Mouse (Mus musculus) ES-Bruce4 (cell line): ENCODE data around the gene Ccdc60. TPM values are rescaled to one million over a fixed set of nuclear protein-coding genes. Genes with fewer than 3 reads are reported as not detected.

Source experiments
- H3K27ac ChIP-seq: 2 replicates; pipeline ENCODE4 v1.5.1; 2012; ENCODE audit warnings: low read length, inconsistent platforms; ENCODE audit not compliant: insufficient read depth
- H3K27me3 ChIP-seq: 2 replicates; pipeline ENCODE4 v1.6.1; 2012; ENCODE audit warnings: mild to moderate bottlenecking, low read length, inconsistent platforms; ENCODE audit not compliant: control insufficient read depth, poor library complexity, insufficient read depth, severe bottlenecking
- H3K36me3 ChIP-seq: 2 replicates; pipeline ENCODE4 v1.6.1; 2012; ENCODE audit warnings: inconsistent platforms, mild to moderate bottlenecking, low read length, moderate library complexity; ENCODE audit not compliant: control insufficient read depth, poor library complexity, insufficient read depth, severe bottlenecking
- H3K4me1 ChIP-seq: one replicate; pipeline ENCODE4 v1.8.1; 2011; ENCODE audit warnings: low read length; ENCODE audit not compliant: control insufficient read depth, insufficient read depth
- H3K4me3 ChIP-seq: 2 replicates; pipeline ENCODE4 v1.5.1; 2011; ENCODE audit warnings: low read depth, mild to moderate bottlenecking, low read length
- H3K9ac ChIP-seq: 2 replicates; pipeline ENCODE4 v1.6.1; 2012; ENCODE audit warnings: low read depth, mild to moderate bottlenecking, inconsistent platforms; ENCODE audit not compliant: poor library complexity, severe bottlenecking
- H3K9me3 ChIP-seq: replicated peaks from 2 replicates; pipeline ENCODE4 v1.6.1; 2012; ENCODE audit warnings: mild to moderate bottlenecking, low read length, inconsistent platforms; ENCODE audit not compliant: control insufficient read depth, poor library complexity, insufficient read depth, severe bottlenecking
- CTCF ChIP-seq: IDR thresholded peaks from one replicate; pipeline ENCODE4 v1.8.1; 2011; ENCODE audit warnings: low read depth, low read length
- EP300 ChIP-seq: IDR thresholded peaks from 2 replicates; pipeline ENCODE4 v1.6.1; 2011; ENCODE audit warnings: low read depth, low read length; ENCODE audit not compliant: insufficient read depth
- POLR2A ChIP-seq: IDR thresholded peaks from one replicate; pipeline ENCODE4 v1.8.1; 2011; ENCODE audit warnings: low read length; ENCODE audit not compliant: insufficient read depth
- polyA plus RNA-seq: library from polyadenylated mRNA; stranded (reverse); fragments of >200 nt; gene quantifications from 2 replicates; pipeline ENCODE4 v1.2.4, GENCODE M21; 2011; ENCODE audit warnings: low read depth; ENCODE audit not compliant: missing spikeins, insufficient read depth, insufficient read length

The Ccdc60 gene
- polyA plus RNA-seq, 1 experiment = 3.0 TPM

DNA sequence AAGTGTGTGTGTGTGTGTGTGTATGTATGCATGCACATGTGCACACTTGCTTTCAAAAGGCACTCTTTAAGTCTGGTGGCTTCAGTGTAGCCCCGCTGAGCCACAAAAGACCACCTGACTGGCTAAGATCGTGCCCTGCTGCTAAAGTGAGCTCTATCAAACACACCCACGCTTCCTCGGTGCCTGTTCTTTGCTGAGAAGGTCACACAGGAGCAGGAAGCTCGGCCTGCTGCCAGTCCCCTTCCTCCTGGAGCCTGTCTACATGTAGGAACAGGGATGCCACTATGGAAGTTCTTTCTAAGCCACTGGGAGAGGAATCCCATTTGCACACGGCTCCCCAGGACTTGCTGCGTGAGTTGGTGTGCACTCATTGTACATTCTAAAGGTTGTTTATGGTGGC is 42.1 kb downstream of the Ccdc60 start:
- H3K4me1 ChIP-seq = no peaks in the 10 kb centered on the region
- no peak overlapping the region for H3K9ac ChIP-seq
- H3K4me3 ChIP-seq = no peak overlapping the region
- H3K27ac ChIP-seq = no peak overlapping the region
- H3K27me3 ChIP-seq = no peaks in the 10 kb centered on the region
- TF ChIP-seq POLR2A (no peak), EP300 (no peak), CTCF (no peak)
- no peaks in the 10 kb centered on the region for H3K36me3 ChIP-seq
- H3K9me3 ChIP-seq = no peaks in the 10 kb centered on the region

GRCm38 (mm10) chr5:116244476-116244875 is 44.3 kb downstream of the Ccdc60 start:
- TF ChIP-seq POLR2A (no peak), CTCF (no peak), EP300 (no peak)
- no peak overlapping the region for H3K9ac ChIP-seq
- H3K27me3 ChIP-seq = no peaks in the 10 kb centered on the region
- H3K36me3 ChIP-seq = no peaks in the 10 kb centered on the region
- H3K4me3 ChIP-seq = no peak overlapping the region
- H3K27ac ChIP-seq = no peak overlapping the region
- H3K9me3 ChIP-seq = no peaks in the 10 kb centered on the region
- no peaks in the 10 kb centered on the region for H3K4me1 ChIP-seq

DNA sequence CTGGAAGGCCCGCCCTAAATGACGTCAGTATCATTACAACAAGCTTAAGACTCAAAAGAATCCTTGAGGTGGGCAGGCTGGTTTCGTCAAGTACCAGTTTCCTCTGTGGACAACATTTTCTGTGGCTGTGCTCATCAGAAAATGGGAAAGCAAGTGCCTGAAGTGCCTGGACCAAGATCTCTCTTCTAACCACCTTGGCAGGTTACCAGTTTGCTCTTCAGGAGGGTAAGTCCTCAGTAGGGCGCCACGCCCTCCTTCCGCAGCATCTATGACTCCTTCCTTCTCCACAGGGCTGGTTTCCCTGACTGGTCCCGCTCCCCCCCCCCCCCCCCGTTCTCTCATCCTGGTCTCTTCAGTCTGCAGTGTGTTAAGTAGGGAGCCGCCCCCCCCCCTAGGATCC is 45.2 kb downstream of the Ccdc60 start:
- no peaks in the 10 kb centered on the region for H3K4me1 ChIP-seq
- no peak overlapping the region for H3K27ac ChIP-seq
- H3K9me3 ChIP-seq = no peaks in the 10 kb centered on the region
- H3K36me3 ChIP-seq = no peaks in the 10 kb centered on the region
- H3K9ac ChIP-seq = no peak overlapping the region
- TF ChIP-seq EP300 (no peak), CTCF (no peak), POLR2A (no peak)
- H3K4me3 ChIP-seq = no peak overlapping the region
- no peaks in the 10 kb centered on the region for H3K27me3 ChIP-seq

- no peak for TF ChIP-seq EP300
- peak; percentile 69 for TF ChIP-seq CTCF
- no peak for TF ChIP-seq POLR2A
- H3K36me3 ChIP-seq = no peaks in the 10 kb centered on the region
- no peaks in the 10 kb centered on the region for H3K27me3 ChIP-seq
- H3K9me3 ChIP-seq = no peaks in the 10 kb centered on the region
- H3K4me3 ChIP-seq = peak overlapping the region; percentile 33
- no peak overlapping the region for H3K9ac ChIP-seq
- H3K27ac ChIP-seq = no peak overlapping the region
- no peaks in the 10 kb centered on the region for H3K4me1 ChIP-seq
Measured at GRCm38 (mm10) chr5:116231841-116232643, 56.7 kb downstream of the Ccdc60 start.

DNA sequence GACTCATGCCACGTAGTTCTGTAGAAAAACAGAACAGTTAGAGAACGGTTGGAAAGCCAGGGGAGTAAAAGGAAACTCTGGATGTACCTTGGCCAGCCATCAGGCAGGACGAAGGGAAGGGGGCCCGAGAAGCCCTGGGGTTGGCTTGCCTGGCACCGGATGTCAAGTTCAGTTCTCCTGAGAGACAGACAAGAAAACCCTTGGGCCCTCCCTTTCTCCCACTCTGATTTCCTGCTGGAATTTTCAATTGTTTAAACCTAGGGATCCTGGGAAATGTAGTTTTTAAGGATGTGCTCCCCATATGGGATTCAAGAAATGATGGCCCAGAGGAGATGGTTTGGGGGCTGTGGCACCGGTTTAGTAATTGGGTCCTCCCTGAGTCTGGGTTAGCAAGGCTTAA is 60.4 kb downstream of the Ccdc60 start:
- no peak overlapping the region for H3K9ac ChIP-seq
- TF ChIP-seq CTCF (no peak), POLR2A (no peak), EP300 (no peak)
- H3K36me3 ChIP-seq = no peaks in the 10 kb centered on the region
- no peaks in the 10 kb centered on the region for H3K4me1 ChIP-seq
- no peak overlapping the region for H3K4me3 ChIP-seq
- H3K9me3 ChIP-seq = no peaks in the 10 kb centered on the region
- H3K27ac ChIP-seq = no peak overlapping the region
- H3K27me3 ChIP-seq = no peaks in the 10 kb centered on the region

DNA sequence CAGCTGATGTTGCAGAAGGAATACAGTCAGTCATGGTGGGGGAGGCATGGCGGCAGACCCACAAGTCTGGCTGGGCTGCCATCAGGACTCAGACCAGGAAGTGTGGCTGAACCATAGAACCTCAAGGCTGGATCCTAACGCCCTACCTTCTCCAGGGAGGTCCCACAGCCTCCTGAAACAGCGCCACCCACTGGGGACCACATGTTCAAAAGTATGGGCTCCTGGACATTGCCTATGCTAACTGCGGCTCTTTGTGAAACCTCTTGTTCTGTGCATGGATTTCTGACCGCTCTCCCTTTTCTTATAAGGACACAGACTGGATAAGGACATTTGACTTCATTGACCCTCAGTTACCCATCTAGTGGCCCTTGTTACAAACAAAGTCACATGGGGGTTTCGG is 64.8 kb downstream of the Ccdc60 start:
- no peak for TF ChIP-seq POLR2A
- TF ChIP-seq CTCF = peak; percentile 71
- no peak for TF ChIP-seq EP300
- H3K36me3 ChIP-seq = no peaks in the 10 kb centered on the region
- peak overlapping the region; percentile 43 for H3K4me3 ChIP-seq
- H3K27ac ChIP-seq = no peak overlapping the region
- H3K27me3 ChIP-seq = no peaks in the 10 kb centered on the region
- H3K9me3 ChIP-seq = no peaks in the 10 kb centered on the region
- no peaks in the 10 kb centered on the region for H3K4me1 ChIP-seq
- H3K9ac ChIP-seq = no peak overlapping the region
